Mouse (Mus musculus) MEL (cell line): ENCODE results near the gene Gtf3c6. TPM values are rescaled to one million over a fixed set of nuclear protein-coding genes. Genes with fewer than 3 reads are reported as not detected.

Source experiments
- DNase-seq: peaks from one replicate; pipeline ENCODE4 v3.0.0; 2011; ENCODE audit warnings: low read depth, low spot score
- H3K27ac ChIP-seq: 2 replicates; pipeline ENCODE4 v1.5.1; 2012; ENCODE audit warnings: low read depth, mild to moderate bottlenecking, control low read depth, low read length, moderate library complexity; ENCODE audit not compliant: control insufficient read depth
- H3K27me3 ChIP-seq, 2 experiments: fragments of 150-350 bp in 1 of 2; sonication (generic) in 1 of 2; 2 replicates each; pipeline ENCODE4 v1.6.1; 2012; ENCODE audit warnings: low read length in 2 of 2, mild to moderate bottlenecking in 2 of 2, improper control_type of control experiment in 1 of 2, moderate library complexity in 1 of 2; ENCODE audit not compliant: insufficient read depth in 2 of 2, control insufficient read depth in 1 of 2
- H3K36me3 ChIP-seq, 2 experiments: 2 replicates each; pipeline ENCODE4 v1.6.1; 2012 to 2014; ENCODE audit warnings: low read length in 2 of 2, improper control_type of control experiment in 1 of 2, inconsistent platforms in 1 of 2, mild to moderate bottlenecking in 1 of 2; ENCODE audit not compliant: insufficient read depth in 2 of 2, control insufficient read depth in 1 of 2
- H3K4me1 ChIP-seq, 2 experiments: fragments of 150-350 bp in 1 of 2; sonication (generic) in 1 of 2; 2 replicates each; pipeline ENCODE4 v1.6.1; 2012; ENCODE audit warnings: low read length in 2 of 2, improper control_type of control experiment in 1 of 2, mild to moderate bottlenecking in 1 of 2; ENCODE audit not compliant: insufficient read depth in 2 of 2, control insufficient read depth in 1 of 2
- H3K4me3 ChIP-seq, 2 experiments: fragments of 150-350 bp in 1 of 2; sonication (generic) in 1 of 2; 2 replicates each; pipeline ENCODE4 v1.5.1; 2012; ENCODE audit warnings: low read depth in 2 of 2, low read length in 2 of 2, mild to moderate bottlenecking in 2 of 2, moderate library complexity in 2 of 2, control low read depth in 1 of 2, improper control_type of control experiment in 1 of 2; ENCODE audit not compliant: control insufficient read depth in 1 of 2, insufficient read depth in 1 of 2
- H3K79me2 ChIP-seq: 2 replicates; pipeline ENCODE4 v1.6.1; 2012; ENCODE audit warnings: mild to moderate bottlenecking, low read length, moderate library complexity; ENCODE audit not compliant: control insufficient read depth, poor library complexity, insufficient read depth
- H3K9ac ChIP-seq: 2 replicates; pipeline ENCODE4 v1.6.1; 2012; ENCODE audit warnings: low read depth, mild to moderate bottlenecking, control low read depth, low read length, moderate library complexity; ENCODE audit not compliant: control insufficient read depth, poor library complexity, severe bottlenecking
- H3K9me3 ChIP-seq: fragments of 150-350 bp; sonication (generic); replicated peaks from 2 replicates; pipeline ENCODE4 v1.6.1; 2012; ENCODE audit warnings: mild to moderate bottlenecking, low read length, improper control_type of control experiment, moderate library complexity; ENCODE audit not compliant: insufficient read depth
- CHD2 ChIP-seq: IDR thresholded peaks from 2 replicates; pipeline ENCODE4 v1.6.1; 2011; ENCODE audit warnings: low read length, improper control_type of control experiment
- CTCF ChIP-seq, 3 experiments: IDR thresholded peaks in 2 of 3; conservative IDR thresholded peaks in 1 of 3; 2 replicates each; pipeline ENCODE4 v1.5.1; 2011 to 2012; ENCODE audit warnings: low read length in 3 of 3, low read depth in 2 of 3, mild to moderate bottlenecking in 2 of 3, improper control_type of control experiment in 1 of 3, inconsistent platforms in 1 of 3, mixed read lengths in 1 of 3, moderate library complexity in 1 of 3; ENCODE audit not compliant: control insufficient read depth in 1 of 3, insufficient read depth in 1 of 3, poor library complexity in 1 of 3, severe bottlenecking in 1 of 3
- E2F4 ChIP-seq: IDR thresholded peaks from 2 replicates; pipeline ENCODE4 v1.6.1; 2011; ENCODE audit warnings: low read depth, low read length, improper control_type of control experiment, borderline replicate concordance
- EP300 ChIP-seq, 2 experiments: IDR thresholded peaks; 2 replicates each; pipeline ENCODE4 v1.6.1; 2011; ENCODE audit warnings: improper control_type of control experiment in 2 of 2, low read length in 2 of 2, low read depth in 1 of 2, mild to moderate bottlenecking in 1 of 2
- GATA1 ChIP-seq: IDR thresholded peaks from 2 replicates; pipeline ENCODE4 v1.6.1; 2011; ENCODE audit warnings: low read depth, low read length, improper control_type of control experiment
- HCFC1 ChIP-seq: IDR thresholded peaks from 2 replicates; pipeline ENCODE4 v1.6.1; 2012; ENCODE audit warnings: low read depth, mild to moderate bottlenecking, inconsistent platforms, low read length, improper control_type of control experiment, moderate library complexity
- MAZ ChIP-seq: IDR thresholded peaks from 2 replicates; pipeline ENCODE4 v1.6.1; 2012; ENCODE audit warnings: low read depth, mild to moderate bottlenecking, inconsistent platforms, low read length, improper control_type of control experiment
- MXI1 ChIP-seq: IDR thresholded peaks from 2 replicates; pipeline ENCODE4 v1.6.1; 2011; ENCODE audit warnings: mild to moderate bottlenecking, low read depth, low read length, improper control_type of control experiment
- POLR2AphosphoS2 ChIP-seq: IDR thresholded peaks from 2 replicates; pipeline ENCODE4 v1.6.1; 2011; ENCODE audit warnings: low read length, improper control_type of control experiment
- RCOR1 ChIP-seq: IDR thresholded peaks from 2 replicates; pipeline ENCODE4 v1.6.1; 2012; ENCODE audit warnings: low read depth, mild to moderate bottlenecking, inconsistent platforms, low read length, improper control_type of control experiment
- SIN3A ChIP-seq: IDR thresholded peaks from 2 replicates; pipeline ENCODE4 v1.6.1; 2012; ENCODE audit warnings: low read length, improper control_type of control experiment, inconsistent platforms
- SMC3 ChIP-seq: IDR thresholded peaks from 2 replicates; pipeline ENCODE4 v1.6.1; 2011; ENCODE audit warnings: low read depth, low read length, improper control_type of control experiment
- TAL1 ChIP-seq: IDR thresholded peaks from 2 replicates; pipeline ENCODE4 v1.6.1; 2012; ENCODE audit warnings: mild to moderate bottlenecking, inconsistent platforms, low read length, moderate library complexity, mixed read lengths
- TBP ChIP-seq: IDR thresholded peaks from 2 replicates; pipeline ENCODE4 v1.8.0; 2011; ENCODE audit warnings: low read depth, low read length, improper control_type of control experiment
- TCF12 ChIP-seq: IDR thresholded peaks from 2 replicates; pipeline ENCODE4 v1.6.1; 2014; ENCODE audit warnings: low read depth, mild to moderate bottlenecking, inconsistent platforms, low read length, improper control_type of control experiment, moderate library complexity
- UBTF ChIP-seq: IDR thresholded peaks from 2 replicates; pipeline ENCODE4 v1.6.1; 2012; ENCODE audit warnings: low read depth, mild to moderate bottlenecking, inconsistent platforms, low read length, improper control_type of control experiment, moderate library complexity, borderline replicate concordance; ENCODE audit not compliant: insufficient read depth
- USF2 ChIP-seq, 2 experiments: IDR thresholded peaks; 2 replicates each; pipeline ENCODE4 v1.6.1; 2011 to 2012; ENCODE audit warnings: improper control_type of control experiment in 2 of 2, low read length in 2 of 2, borderline replicate concordance in 1 of 2, inconsistent platforms in 1 of 2, low read depth in 1 of 2, mild to moderate bottlenecking in 1 of 2; ENCODE audit not compliant: insufficient read depth in 1 of 2
- ZC3H11A ChIP-seq: IDR thresholded peaks from 2 replicates; pipeline ENCODE4 v1.6.1; 2012; ENCODE audit warnings: low read depth, mild to moderate bottlenecking, inconsistent platforms, low read length, improper control_type of control experiment
- ZMIZ1 ChIP-seq: IDR thresholded peaks from 2 replicates; pipeline ENCODE4 v1.6.1; 2012; ENCODE audit warnings: low read depth, mild to moderate bottlenecking, inconsistent platforms, low read length, improper control_type of control experiment, moderate library complexity
- ZNF384 ChIP-seq: IDR thresholded peaks from 2 replicates; pipeline ENCODE4 v1.6.1; 2012; ENCODE audit warnings: low read depth, mild to moderate bottlenecking, inconsistent platforms, low read length, improper control_type of control experiment
- polyA plus RNA-seq, 2 experiments: library from polyadenylated mRNA; stranded (reverse) in 1 of 2; unstranded in 1 of 2; fragments of >175 nt in 1 of 2; fragments of >200 nt in 1 of 2; gene quantifications; 2 replicates each; pipeline versions ENCODE4 v1.2.1 to v1.2.4; 2012; ENCODE audit warnings: low replicate concordance in 2 of 2, low read depth in 1 of 2; ENCODE audit not compliant: insufficient read length in 2 of 2, insufficient read depth in 1 of 2, missing spikeins in 1 of 2
- total RNA-seq: library from RNA; depleted of rRNA; stranded (reverse); fragments of 300-350 nt; gene quantifications from 2 replicates; pipeline ENCODE4 v1.2.3, GENCODE M21; 2012; rRNA removed

Gtf3c6 gene
- total and polyA plus RNA-seq, 3 experiments = 42.0 to 56.6 TPM; not detected in 1

- Histone ChIP-seq H3K36me3 (peaks cover 0 to 5% of the 10 kb centered on the region in 2 experiments; a peak in 2 of 4 replicates), H3K27ac (no peak overlapping the region), H3K4me1 (no peaks in the 10 kb centered on the region), H3K9me3 (no peaks in the 10 kb centered on the region), H3K79me2 (no peaks in the 10 kb centered on the region), H3K9ac (no peak overlapping the region), H3K27me3 (no peaks in the 10 kb centered on the region), H3K4me3 (no peak overlapping the region)
- no peak for DNase-seq
- TF ChIP-seq MAZ = no peak
Measured at GRCm38 (mm10) chr10:40218874-40219273, 39.0 kb downstream of the Gtf3c6 start.

- H3K27me3 ChIP-seq = no peaks in the 10 kb centered on the region
- no peaks in the 10 kb centered on the region; a peak in 1 of 4 replicates for H3K4me1 ChIP-seq
- no peaks in the 10 kb centered on the region for H3K79me2 ChIP-seq
- H3K9ac ChIP-seq = no peak overlapping the region
- no peaks in the 10 kb centered on the region for H3K9me3 ChIP-seq
- peak; percentile 92 for DNase-seq
- TF ChIP-seq ZNF384 = no peak
- no peak for TF ChIP-seq HCFC1
- no peak for TF ChIP-seq TCF12
- TF ChIP-seq CHD2 = no peak
- no peak for TF ChIP-seq USF2 (IDR thresholded peaks at IDR 0.05; ENCODE audit: borderline replicate concordance in 1 of 2, insufficient read depth in 1 of 2, low read depth in 1 of 2, low read length in 2 of 2)
- no peak for TF ChIP-seq UBTF
- no peak for TF ChIP-seq TBP
- TF ChIP-seq POLR2AphosphoS2 = no peak
- no peak for TF ChIP-seq EP300 (IDR thresholded peaks at IDR 0.05; ENCODE audit: low read depth in 1 of 2, low read length in 2 of 2)
- TF ChIP-seq E2F4 = no peak
- TF ChIP-seq SMC3 = peak; percentile 100
- TF ChIP-seq MXI1 = 0 out of 2 replicates have a peak, but pooled peaks have one; percentile 34
- no peak for TF ChIP-seq GATA1
- TF ChIP-seq SIN3A = peak; percentile 81
- TF ChIP-seq CTCF (IDR thresholded peaks at IDR 0.05 in 2 of 3, conservative IDR thresholded peaks at IDR 0.05 in 1 of 3; ENCODE audit: control insufficient read depth in 1 of 3, insufficient read depth in 1 of 3, low read depth in 2 of 3, low read length in 3 of 3, poor library complexity in 1 of 3, severe bottlenecking in 1 of 3) = peak in 2 of 3 experiments; percentile 88 to 98; a peak in 5 of 6 replicates
- TF ChIP-seq ZC3H11A = peak; percentile 100
- TF ChIP-seq TAL1 = no peak
- no peak for TF ChIP-seq ZMIZ1
- no peak for TF ChIP-seq MAZ
- no peak for TF ChIP-seq RCOR1
- no peak overlapping the region for H3K27ac ChIP-seq
- H3K4me3 ChIP-seq = no peak overlapping the region
- no peaks in the 10 kb centered on the region for H3K36me3 ChIP-seq
Measured at GRCm38 (mm10) chr10:40212443-40213169, 45.3 kb downstream of the Gtf3c6 start.

Other genes with a start within 250 kb of the Gtf3c6 start
- gene Mfsd4b1, start 232.8 kb downstream of the Gtf3c6 start, total RNA-seq = not detected in 2 replicates
- not detected for gene Mfsd4b1, start 232.8 kb downstream of the Gtf3c6 start, polyA plus RNA-seq
- gene Slc16a10, start 115.8 kb downstream of the Gtf3c6 start, total RNA-seq = 13.2 TPM in 2 replicates
- 10 to 100 TPM in 1 of 2 experiments, not detected in 1; 17.9 TPM for gene Slc16a10, start 115.8 kb downstream of the Gtf3c6 start, polyA plus RNA-seq
- 104 and 122 TPM in 2 replicates for gene Rpf2, start 11.1 kb downstream of the Gtf3c6 start, total RNA-seq
- gene Rpf2, start 11.1 kb downstream of the Gtf3c6 start, polyA plus RNA-seq = 10 to 100 TPM in 1 of 2 experiments, not detected in 1; 92.8 TPM
- 84.7 and 102 TPM in 2 replicates for gene Amd1, start 44.1 kb upstream of the Gtf3c6 start, total RNA-seq
- 10 to 100 TPM in 1 of 2 experiments, not detected in 1; 81.2 TPM for gene Amd1, start 44.1 kb upstream of the Gtf3c6 start, polyA plus RNA-seq
- 2.8 and 4.8 TPM in 2 replicates for gene Cdk19, start 81.5 kb upstream of the Gtf3c6 start, total RNA-seq
- gene Cdk19, start 81.5 kb upstream of the Gtf3c6 start, polyA plus RNA-seq = 1 to 10 TPM in 1 of 2 experiments, not detected in 1; 8.2 TPM